Mouse (Mus musculus): ENCODE results near the gene Dhx40.

- TF ChIP-seq CTCF (IDR thresholded peaks at IDR 0.05; ENCODE audit: low read depth, low read length) = no peak
- peak; percentile 91 for TF ChIP-seq EP300 (IDR thresholded peaks at IDR 0.05; ENCODE audit: insufficient read depth, low read depth, low read length)
Observed at GRCm38 (mm10) chr11:86834628-86835338, 27.2 kb upstream of the Dhx40 start.

Measured in ES-Bruce4 (cell line).